Mouse (Mus musculus) heart, embryonic 10.5 days (tissue): ENCODE results near the gene Gphb5. TPM values are rescaled to one million over a fixed set of nuclear protein-coding genes. Genes with fewer than 3 reads are reported as not detected.
A peak's percentile ranks its signal among the peaks of the same experiment; 100 is the strongest.

Experiments used
- DNase-seq: peaks from one replicate; pipeline ENCODE4 v3.0.0-alpha.2; 2017; ENCODE audit warnings: low spot score
- H3K27ac ChIP-seq: fragments of 300-500 bp; sonication (generic); 2 replicates; pipeline ENCODE4 v1.5.1; 2016; ENCODE audit warnings: mild to moderate bottlenecking
- H3K27me3 ChIP-seq: fragments of 300-500 bp; sonication (generic); 2 replicates; pipeline ENCODE4 v1.6.1; 2016; ENCODE audit warnings: mild to moderate bottlenecking; ENCODE audit not compliant: poor library complexity, insufficient read depth, severe bottlenecking
- H3K36me3 ChIP-seq: fragments of 300-500 bp; sonication (generic); 2 replicates; pipeline ENCODE4 v1.6.1; 2016; ENCODE audit warnings: mild to moderate bottlenecking, moderate library complexity
- H3K4me1 ChIP-seq: fragments of 300-500 bp; sonication (generic); 2 replicates; pipeline ENCODE4 v1.6.1; 2016; ENCODE audit warnings: mild to moderate bottlenecking
- H3K4me3 ChIP-seq: fragments of 300-500 bp; sonication (generic); 2 replicates; pipeline ENCODE4 v1.5.1; 2016; ENCODE audit warnings: mild to moderate bottlenecking, moderate library complexity
- H3K9me3 ChIP-seq: fragments of 300-500 bp; sonication (generic); 2 replicates; pipeline ENCODE4 v1.6.1; 2016; ENCODE audit warnings: mild to moderate bottlenecking, moderate library complexity
- WGBS: fragments of 180-500 bp; shearing (Covaris S2); methylation state at CpG from one replicate; pipeline ENCODE4 v1.1.7; 2016; 5-methylcytosine and 5-hydroxymethylcytosine counted together
- polyA plus RNA-seq: library from polyadenylated mRNA; unstranded; fragments of >200 nt; fragmentation: Nextera tagmentation; extraction: Ambion mirVana; gene quantifications from 2 replicates; pipeline ENCODE4 v1.2.1, GENCODE M21; 2016

The Gphb5 gene
- polyA plus RNA-seq, 1 experiment from 2014 or later = not detected

- no peak overlapping the region for H3K4me3 ChIP-seq
- no peak for DNase-seq
- H3K27ac ChIP-seq = no peak overlapping the region
- no peaks in the 10 kb centered on the region for H3K36me3 ChIP-seq
- H3K27me3 ChIP-seq = peaks cover 4% of the 10 kb centered on the region
- no peaks in the 10 kb centered on the region for H3K4me1 ChIP-seq
- H3K9me3 ChIP-seq = no peaks in the 10 kb centered on the region
- 71% methylated on average over 15 of the region's 15 CpGs for WGBS
These were observed 28.7 kb downstream of the Gphb5 start for GRCm38 (mm10) chr12:75387846-75388245.

- Histone ChIP-seq H3K9me3 (no peaks in the 10 kb centered on the region), H3K4me1 (no peaks in the 10 kb centered on the region), H3K27me3 (peaks cover 4% of the 10 kb centered on the region), H3K4me3 (no peak overlapping the region), H3K36me3 (no peaks in the 10 kb centered on the region), H3K27ac (no peak overlapping the region)
- 79% methylated on average over 8 of the region's 8 CpGs for WGBS
- DNase-seq = no peak
These were observed 29.4 kb downstream of the Gphb5 start for GRCm38 (mm10) chr12:75387156-75387555.

GRCm38 (mm10) chr12:75386731-75387130 is 29.9 kb downstream of the Gphb5 start:
- WGBS = 85% methylated on average over 9 of the region's 9 CpGs

GRCm38 (mm10) chr12:75376126-75376525 is 40.5 kb downstream of the Gphb5 start:
- no peak for DNase-seq
- H3K27me3 ChIP-seq = no peaks in the 10 kb centered on the region
- 84% methylated on average over 6 of the region's 6 CpGs for WGBS
- no peaks in the 10 kb centered on the region for H3K36me3 ChIP-seq
- no peaks in the 10 kb centered on the region for H3K4me1 ChIP-seq
- no peaks in the 10 kb centered on the region for H3K9me3 ChIP-seq
- H3K27ac ChIP-seq = no peak overlapping the region
- H3K4me3 ChIP-seq = no peak overlapping the region

More at GRCm38 (mm10) chr12:75386731-75387130, 29.9 kb downstream of the Gphb5 start:
- DNase-seq = no peak
- Histone ChIP-seq H3K9me3 (no peaks in the 10 kb centered on the region), H3K36me3 (no peaks in the 10 kb centered on the region), H3K27me3 (peaks cover 4% of the 10 kb centered on the region), H3K4me3 (no peak overlapping the region), H3K4me1 (no peaks in the 10 kb centered on the region), H3K27ac (no peak overlapping the region)

GRCm38 (mm10) chr12:75375060-75375459 is 41.5 kb downstream of the Gphb5 start:
- Histone ChIP-seq H3K4me3 (no peak overlapping the region), H3K4me1 (no peaks in the 10 kb centered on the region), H3K27me3 (no peaks in the 10 kb centered on the region), H3K27ac (no peak overlapping the region), H3K36me3 (no peaks in the 10 kb centered on the region), H3K9me3 (no peaks in the 10 kb centered on the region)
- 89% methylated on average over 12 of the region's 12 CpGs for WGBS
- DNase-seq = no peak

- Histone ChIP-seq H3K4me1 (peaks cover under 1% of the 10 kb centered on the region; the same call in 1 of the 2 replicates), H3K36me3 (no peaks in the 10 kb centered on the region), H3K9me3 (no peaks in the 10 kb centered on the region), H3K4me3 (no peak overlapping the region), H3K27me3 (no peaks in the 10 kb centered on the region), H3K27ac (no peak overlapping the region)
- DNase-seq = no peak
- 92% methylated on average over 10 of the region's 10 CpGs for whole genome bisulfite sequencing
These were observed 42.1 kb downstream of the Gphb5 start for GRCm38 (mm10) chr12:75374437-75374836.

GRCm38 (mm10) chr12:75369418-75369851 is 47.1 kb downstream of the Gphb5 start:
- WGBS = 48% methylated on average over 2 of the region's 2 CpGs
- H3K36me3 ChIP-seq = no peaks in the 10 kb centered on the region
- peaks cover 12% of the 10 kb centered on the region for H3K4me1 ChIP-seq
- no peaks in the 10 kb centered on the region for H3K9me3 ChIP-seq
- no peak overlapping the region for H3K4me3 ChIP-seq
- no peak overlapping the region for H3K27ac ChIP-seq
- 0 out of 2 replicates have a peak, but pooled peaks cover 3% of the 10 kb centered on the region for H3K27me3 ChIP-seq
- no peak for DNase-seq

GRCm38 (mm10) chr12:75368527-75368926 is 48.1 kb downstream of the Gphb5 start:
- peaks cover 12% of the 10 kb centered on the region for H3K4me1 ChIP-seq
- WGBS = 77% methylated on average over 5 of the region's 5 CpGs
- no peaks in the 10 kb centered on the region for H3K36me3 ChIP-seq
- no peak for DNase-seq
- H3K27me3 ChIP-seq = 0 out of 2 replicates have a peak, but pooled peaks cover 3% of the 10 kb centered on the region
- no peaks in the 10 kb centered on the region for H3K9me3 ChIP-seq
- no peak overlapping the region for H3K4me3 ChIP-seq
- no peak overlapping the region for H3K27ac ChIP-seq

- 0 out of 2 replicates have a peak, but pooled peaks cover 3% of the 10 kb centered on the region for H3K36me3 ChIP-seq
- H3K27me3 ChIP-seq = 0 out of 2 replicates have a peak, but pooled peaks cover 3% of the 10 kb centered on the region
- no peak for DNase-seq
- no peak overlapping the region for H3K4me3 ChIP-seq
- peaks cover 12% of the 10 kb centered on the region for H3K4me1 ChIP-seq
- H3K27ac ChIP-seq = no peak overlapping the region
- no peaks in the 10 kb centered on the region for H3K9me3 ChIP-seq
- 82% methylated on average over 6 of the region's 6 CpGs for WGBS
These were observed 49.2 kb downstream of the Gphb5 start for GRCm38 (mm10) chr12:75367371-75367770.

GRCm38 (mm10) chr12:75365621-75366124 is 50.9 kb downstream of the Gphb5 start:
- peaks cover 12% of the 10 kb centered on the region for H3K4me1 ChIP-seq
- H3K27ac ChIP-seq = no peak overlapping the region
- H3K36me3 ChIP-seq = 0 out of 2 replicates have a peak, but pooled peaks cover 3% of the 10 kb centered on the region
- no peaks in the 10 kb centered on the region for H3K9me3 ChIP-seq
- H3K4me3 ChIP-seq = no peak overlapping the region
- no peak for DNase-seq
- H3K27me3 ChIP-seq = 0 out of 2 replicates have a peak, but pooled peaks cover 3% of the 10 kb centered on the region
- 81% methylated on average over 14 of the region's 14 CpGs for WGBS

GRCm38 (mm10) chr12:75364416-75364815 is 52.2 kb downstream of the Gphb5 start:
- DNase-seq = no peak
- Histone ChIP-seq H3K27ac (no peak overlapping the region), H3K36me3 (0 out of 2 replicates have a peak, but pooled peaks cover 3% of the 10 kb centered on the region), H3K27me3 (0 out of 2 replicates have a peak, but pooled peaks cover 3% of the 10 kb centered on the region), H3K4me3 (no peak overlapping the region), H3K9me3 (no peaks in the 10 kb centered on the region), H3K4me1 (peaks cover 19% of the 10 kb centered on the region)
- 88% methylated on average over 4 of the region's 4 CpGs for WGBS

GRCm38 (mm10) chr12:75362456-75362855 is 54.1 kb downstream of the Gphb5 start:
- no peak overlapping the region for H3K27ac ChIP-seq
- H3K9me3 ChIP-seq = no peaks in the 10 kb centered on the region
- peaks cover 10% of the 10 kb centered on the region for H3K4me1 ChIP-seq
- H3K4me3 ChIP-seq = no peak overlapping the region
- DNase-seq = peak; percentile 25
- 0 out of 2 replicates have a peak, but pooled peaks cover 3% of the 10 kb centered on the region for H3K36me3 ChIP-seq
- 0 out of 2 replicates have a peak, but pooled peaks cover 3% of the 10 kb centered on the region for H3K27me3 ChIP-seq
- 91% methylated on average over 16 of the region's 16 CpGs for WGBS
